Mouse (Mus musculus) testis, postnatal 14 days (tissue): ENCODE data around the gene Chchd6.

Source experiments
- DNase-seq: peaks from one replicate; pipeline ENCODE4 v3.0.0; 2021; ENCODE audit warnings: low spot score

Chchd6 gene

DNA sequence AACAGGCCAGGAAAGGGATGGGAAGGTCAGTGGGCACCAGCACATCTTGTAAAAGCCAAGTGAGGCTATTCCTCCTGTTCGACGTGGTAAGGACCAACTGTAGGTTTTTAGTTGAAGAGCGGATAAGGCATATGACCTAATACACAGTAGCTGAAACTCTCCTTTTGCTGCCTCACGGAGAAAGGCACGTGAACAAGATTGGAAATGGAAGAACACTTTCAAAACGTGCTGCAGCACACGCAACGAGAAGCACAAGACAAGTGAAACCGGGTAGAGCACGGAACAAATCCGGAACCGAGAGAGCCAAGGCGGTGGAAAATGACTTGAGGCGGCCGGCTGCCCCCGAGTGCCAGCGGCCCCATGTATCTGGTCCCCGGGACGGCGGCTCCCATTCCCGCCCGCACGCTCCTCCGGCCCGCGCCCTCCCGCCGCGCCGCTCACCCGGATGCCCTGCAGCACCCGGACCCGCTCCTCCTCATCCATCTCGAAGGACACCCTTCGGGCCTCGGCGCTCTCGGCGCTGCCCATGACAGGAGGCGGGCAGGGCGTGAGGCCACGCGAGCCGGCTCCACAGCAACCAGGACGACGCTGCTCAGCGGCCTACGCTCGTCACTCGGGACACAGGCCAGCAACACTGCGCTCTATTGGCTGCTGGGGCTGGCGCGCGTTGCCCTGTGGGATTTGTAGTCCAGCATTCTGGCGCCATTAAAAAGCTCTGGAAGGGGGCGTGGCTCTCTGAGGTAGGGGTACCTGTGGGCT, at the start of gene Chchd6:
Chchd6 (minus strand) TSS at position 635 of the 759 bp plus-strand sequence.
- peak; percentile 94 for DNase-seq

GRCm38 (mm10) chr6:89644271-89645075, 49.0 kb upstream of the Chchd6 start:
- DNase-seq = peak; percentile 95

- peak; percentile 93 for DNase-seq
These were observed 48.4 kb upstream of the Chchd6 start, which contains the start of gene Txnrd3 for GRCm38 (mm10) chr6:89643798-89644270. Txnrd3 (plus strand) TSS chr6:89643988.

DNA sequence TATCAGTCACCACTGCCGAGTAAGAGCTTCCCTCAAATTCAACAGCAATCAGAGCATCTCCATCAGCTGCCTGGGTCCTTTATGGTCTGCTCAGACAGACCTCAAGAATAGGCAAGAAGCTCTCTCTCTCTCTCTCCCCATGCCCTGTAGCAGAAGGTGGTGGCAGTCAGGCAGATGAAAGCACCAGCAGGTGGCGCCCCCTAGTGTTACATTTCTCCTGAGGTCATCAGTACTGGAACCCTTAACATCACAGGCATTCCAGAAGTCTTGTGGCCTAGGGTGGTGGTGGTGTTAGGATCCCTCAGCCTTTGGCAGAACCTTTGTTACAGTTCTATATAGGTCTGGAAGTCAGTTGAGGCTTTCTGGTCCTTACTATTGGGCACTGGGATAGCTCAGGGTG, 43.6 kb upstream of the Chchd6 start:
- DNase-seq = peak; percentile 46

- no peak for DNase-seq
These were observed 42.5 kb upstream of the Chchd6 start for GRCm38 (mm10) chr6:89637977-89638376.

GRCm38 (mm10) chr6:89634400-89634799, 38.9 kb upstream of the Chchd6 start:
- DNase-seq = no peak

GRCm38 (mm10) chr6:89633115-89633514, 37.7 kb upstream of the Chchd6 start:
- DNase-seq = no peak

GRCm38 (mm10) chr6:89631809-89632562, 36.5 kb upstream of the Chchd6 start:
- peak; percentile 75 for DNase-seq

DNA sequence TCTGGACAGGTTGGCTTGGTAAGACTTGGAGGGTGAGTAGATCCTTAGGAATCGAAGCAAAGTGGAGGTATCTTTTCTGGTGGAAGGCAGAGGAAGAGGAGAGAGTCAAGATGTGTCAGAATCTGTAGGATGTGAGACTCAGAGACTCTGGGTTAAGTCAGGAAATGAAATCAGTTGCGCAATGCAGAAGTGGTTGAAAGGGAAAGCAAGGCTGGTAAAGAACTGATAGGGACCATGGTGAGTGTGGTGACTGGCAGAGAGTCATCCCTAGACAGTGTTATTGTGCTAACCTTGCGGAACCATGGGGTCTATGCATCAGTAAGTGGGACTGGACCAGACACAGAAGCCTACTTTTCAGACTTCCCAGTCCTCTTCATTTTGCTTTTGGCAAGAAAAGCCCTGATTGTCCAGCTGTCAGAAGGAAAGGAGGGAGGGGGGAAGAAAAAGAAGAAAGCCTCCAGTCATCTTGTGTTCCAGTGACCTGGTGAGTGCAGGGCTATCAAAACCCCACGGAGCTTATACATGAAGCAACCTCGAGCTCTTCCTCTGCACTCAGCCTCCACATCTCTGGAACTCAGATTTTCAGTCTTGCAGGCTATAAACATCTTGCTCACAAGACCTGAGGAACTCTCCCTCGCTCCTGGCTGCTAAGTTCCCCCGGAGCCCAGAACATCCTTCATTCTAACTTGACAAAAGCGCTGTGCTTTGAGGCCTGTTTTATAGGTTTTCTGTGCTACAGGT, 32.8 kb upstream of the Chchd6 start:
- DNase-seq = no peak

- no peak for DNase-seq
These were observed 27.2 kb upstream of the Chchd6 start for GRCm38 (mm10) chr6:89622647-89623046.

DNA sequence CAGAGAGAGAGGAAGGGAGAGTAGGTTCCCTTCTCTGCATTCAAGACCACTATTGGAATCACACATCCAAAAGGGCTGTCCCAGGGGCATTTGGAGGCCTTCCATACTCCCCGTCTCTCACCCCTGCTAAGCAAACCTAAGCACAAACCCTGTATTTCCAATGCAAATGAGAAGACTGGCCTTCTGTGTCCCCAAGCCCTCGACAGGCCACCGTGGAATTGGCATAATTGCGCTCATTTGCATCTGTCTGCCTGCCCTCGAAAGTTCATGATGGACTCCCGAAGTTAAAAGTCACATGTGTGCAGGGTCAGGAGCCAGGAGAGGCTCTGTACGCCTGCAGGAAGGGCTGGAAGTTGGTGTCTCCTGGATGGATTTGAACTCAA, 19.9 kb upstream of the Chchd6 start:
- no peak for DNase-seq

GRCm38 (mm10) chr6:89614596-89615372, 19.3 kb upstream of the Chchd6 start:
- DNase-seq = no peak

GRCm38 (mm10) chr6:89614107-89614471, 18.6 kb upstream of the Chchd6 start:
- no peak for DNase-seq

- DNase-seq = no peak
These were observed 18.1 kb upstream of the Chchd6 start for GRCm38 (mm10) chr6:89613336-89614106.

DNA sequence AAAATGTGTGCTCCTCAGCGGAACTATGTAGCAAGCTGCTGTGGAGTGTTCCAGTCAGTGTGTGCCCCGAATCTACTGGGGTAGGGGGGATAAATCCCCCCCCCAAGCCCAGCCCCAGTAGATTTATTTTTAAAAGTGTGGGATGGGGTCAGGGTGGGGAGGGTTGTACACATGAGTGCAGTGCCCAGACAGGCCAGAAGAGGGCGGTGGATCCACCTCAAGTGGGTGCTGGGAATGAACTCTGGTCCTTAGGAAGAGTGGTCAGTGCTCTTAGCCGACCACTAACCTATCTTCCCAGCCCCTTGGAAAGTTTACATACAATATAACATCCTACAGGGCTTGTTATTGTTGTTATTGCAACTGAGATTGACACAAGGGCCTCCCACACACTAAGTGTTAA, 12.5 kb upstream of the Chchd6 start:
- no peak for DNase-seq

GRCm38 (mm10) chr6:89606096-89606495, 10.6 kb upstream of the Chchd6 start:
- no peak for DNase-seq

DNA sequence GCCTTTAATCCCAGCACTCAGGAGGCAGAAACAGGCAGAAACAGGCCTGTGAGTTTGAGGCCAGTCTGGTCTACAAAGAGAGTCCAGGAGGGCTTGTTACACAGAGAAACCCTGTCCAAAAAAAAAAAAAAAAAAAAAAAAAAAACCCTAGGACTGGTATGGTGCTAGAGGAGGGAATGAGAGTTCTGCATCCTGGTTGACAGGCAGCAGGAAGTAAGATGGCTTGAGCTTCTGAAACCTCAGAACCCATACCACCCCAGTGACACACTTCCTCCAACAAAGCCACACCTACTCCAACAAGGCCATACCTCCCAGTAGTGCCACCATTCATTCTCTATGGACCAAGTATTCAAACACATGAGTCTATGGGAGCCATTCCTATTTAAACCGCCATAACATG, 1.1 kb upstream of the Chchd6 start:
- DNase-seq = no peak

- DNase-seq = no peak
These were observed 310 bp upstream of the Chchd6 start for GRCm38 (mm10) chr6:89595777-89596146.

- no peak for DNase-seq
These were observed 3.4 kb downstream of the Chchd6 start for GRCm38 (mm10) chr6:89592016-89592415.

- no peak for DNase-seq
These were observed 3.9 kb downstream of the Chchd6 start for GRCm38 (mm10) chr6:89591531-89591930.
